Mouse (Mus musculus): ENCODE results near the gene Schip1.

Schip1 gene

GRCm38 (mm10) chr3:68467941-68468687, 403.5 kb downstream of the Schip1 start:
- DNase-seq (ENCODE audit: extremely low read depth, low read depth, low spot score), result no peak

- no peak for DNase-seq (ENCODE audit: extremely low read depth, low read depth, low spot score)
Measured at GRCm38 (mm10) chr3:68469643-68470042, 405.0 kb downstream of the Schip1 start.

- no peak for DNase-seq (ENCODE audit: extremely low read depth, low read depth, low spot score)
Measured at GRCm38 (mm10) chr3:68470061-68470460, 405.5 kb downstream of the Schip1 start.

- DNase-seq (ENCODE audit: extremely low read depth, low read depth, low spot score), result no peak
Measured at GRCm38 (mm10) chr3:68470622-68471021, 406.0 kb downstream of the Schip1 start.

GRCm38 (mm10) chr3:68476336-68476735, 411.7 kb downstream of the Schip1 start:
- no peak for DNase-seq (ENCODE audit: extremely low read depth, low read depth, low spot score)

- DNase-seq (ENCODE audit: extremely low read depth, low read depth, low spot score), result no peak
Measured at GRCm38 (mm10) chr3:68477478-68477877, 412.9 kb downstream of the Schip1 start.

- no peak for DNase-seq (ENCODE audit: extremely low read depth, low read depth, low spot score)
Measured at GRCm38 (mm10) chr3:68479266-68479665, 414.7 kb downstream of the Schip1 start.

- DNase-seq (ENCODE audit: extremely low read depth, low read depth, low spot score), result no peak
Measured at GRCm38 (mm10) chr3:68483517-68483916, 418.9 kb downstream of the Schip1 start.

- no peak for DNase-seq (ENCODE audit: extremely low read depth, low read depth, low spot score)
Measured at GRCm38 (mm10) chr3:68484021-68484420, 419.4 kb downstream of the Schip1 start.

- no peak for DNase-seq (ENCODE audit: extremely low read depth, low read depth, low spot score)
Measured at GRCm38 (mm10) chr3:68484561-68484960, 420.0 kb downstream of the Schip1 start.

GRCm38 (mm10) chr3:68487621-68488020, 423.0 kb downstream of the Schip1 start:
- no peak for DNase-seq (ENCODE audit: extremely low read depth, low read depth, low spot score)

GRCm38 (mm10) chr3:68488316-68488715, 423.7 kb downstream of the Schip1 start:
- no peak for DNase-seq (ENCODE audit: extremely low read depth, low read depth, low spot score)

- no peak for DNase-seq (ENCODE audit: extremely low read depth, low read depth, low spot score)
Measured at GRCm38 (mm10) chr3:68491516-68491915, 426.9 kb downstream of the Schip1 start.

GRCm38 (mm10) chr3:68492066-68492465, 427.5 kb downstream of the Schip1 start:
- no peak for DNase-seq (ENCODE audit: extremely low read depth, low read depth, low spot score)

- no peak for DNase-seq (ENCODE audit: extremely low read depth, low read depth, low spot score)
Measured at GRCm38 (mm10) chr3:68492513-68492912, 427.9 kb downstream of the Schip1 start.

- DNase-seq (ENCODE audit: extremely low read depth, low read depth, low spot score), result no peak
Measured at GRCm38 (mm10) chr3:68493170-68493585, 428.6 kb downstream of the Schip1 start.

- DNase-seq (ENCODE audit: extremely low read depth, low read depth, low spot score), result no peak
Measured at GRCm38 (mm10) chr3:68493586-68494295, 429.1 kb downstream of the Schip1 start.

- DNase-seq (ENCODE audit: extremely low read depth, low read depth, low spot score), result no peak
Measured at GRCm38 (mm10) chr3:68494296-68495095, 429.9 kb downstream of the Schip1 start.

GRCm38 (mm10) chr3:68495096-68495735, 430.6 kb downstream of the Schip1 start:
- DNase-seq (ENCODE audit: extremely low read depth, low read depth, low spot score), result no peak

- no peak for DNase-seq (ENCODE audit: extremely low read depth, low read depth, low spot score)
Measured at GRCm38 (mm10) chr3:68495736-68496242, 431.2 kb downstream of the Schip1 start.

GRCm38 (mm10) chr3:68496513-68496912, 431.9 kb downstream of the Schip1 start:
- no peak for DNase-seq (ENCODE audit: extremely low read depth, low read depth, low spot score)
